Mouse (Mus musculus) cerebellum, adult 2 months (tissue): ENCODE data around the gene Itpripl2. TPM values are rescaled to one million over a fixed set of nuclear protein-coding genes. Genes with fewer than 3 reads are reported as not detected.

Experiments used
- DNase-seq, 2 experiments: peaks; one replicate each; pipeline ENCODE4 v3.0.0; 2021
- H3K27ac ChIP-seq: fragments of 200-500 bp; 2 replicates; pipeline ENCODE4 v1.5.1; 2012; ENCODE audit warnings: low read length, control low read depth, inconsistent platforms; ENCODE audit not compliant: insufficient read depth
- H3K27me3 ChIP-seq: fragments of 200-500 bp; 2 replicates; pipeline ENCODE4 v1.6.1; 2012; ENCODE audit warnings: inconsistent platforms, mild to moderate bottlenecking, low read length, moderate library complexity; ENCODE audit not compliant: control insufficient read depth, insufficient read depth
- H3K4me1 ChIP-seq: fragments of 200-500 bp; 2 replicates; pipeline ENCODE4 v1.6.1; 2011; ENCODE audit warnings: low read length; ENCODE audit not compliant: control insufficient read depth, insufficient read depth
- H3K4me3 ChIP-seq: fragments of 200-500 bp; replicated peaks from 2 replicates; pipeline ENCODE3; 2011; ENCODE audit warnings: mild to moderate bottlenecking, low read depth, low read length, control low read depth; ENCODE audit not compliant: insufficient read depth
- CTCF ChIP-seq: fragments of 200-500 bp; IDR thresholded peaks from 2 replicates; pipeline ENCODE4 v1.5.1; 2011; ENCODE audit warnings: low read depth, mild to moderate bottlenecking, control low read depth, low read length, moderate library complexity, borderline replicate concordance; ENCODE audit not compliant: insufficient read depth
- POLR2A ChIP-seq: fragments of 200-500 bp; IDR thresholded peaks from 2 replicates; pipeline ENCODE4 v1.6.1; 2011; ENCODE audit warnings: low read length, control low read depth, borderline replicate concordance; ENCODE audit not compliant: insufficient read depth
- WGBS: fragments of 180-500 bp; shearing (Covaris S2); methylation state at CpG from one replicate; pipeline ENCODE4 v1.1.7; 2018; 5-methylcytosine and 5-hydroxymethylcytosine counted together
- polyA plus RNA-seq: library from polyadenylated mRNA; depleted of rRNA; stranded (reverse); fragments of >200 nt; gene quantifications from 2 replicates; pipeline ENCODE4 v1.2.3, GENCODE M21; 2012

Gene Itpripl2
- polyA plus RNA-seq, 1 experiment: 1.9 TPM

- WGBS: 77% methylated on average over 2 of the region's 2 CpGs
- H3K27ac ChIP-seq: no peak overlapping the region
- H3K4me3 ChIP-seq: no peak overlapping the region
- H3K4me1 ChIP-seq: no peaks in the 10 kb centered on the region
- no peak for DNase-seq
- TF ChIP-seq CTCF (no peak), POLR2A (no peak)
- H3K27me3 ChIP-seq: no peaks in the 10 kb centered on the region
Observed at GRCm38 (mm10) chr7:118482001-118482400, 9.8 kb downstream of the Itpripl2 start.

GRCm38 (mm10) chr7:118481047-118481810 is 10.5 kb downstream of the Itpripl2 start:
- no peak for DNase-seq
- no peak for TF ChIP-seq POLR2A
- TF ChIP-seq CTCF: no peak
- no peaks in the 10 kb centered on the region for H3K4me1 ChIP-seq
- 80% methylated on average over 10 of the region's 10 CpGs for WGBS
- no peak overlapping the region for H3K27ac ChIP-seq
- no peaks in the 10 kb centered on the region for H3K27me3 ChIP-seq
- H3K4me3 ChIP-seq: no peak overlapping the region

DNA sequence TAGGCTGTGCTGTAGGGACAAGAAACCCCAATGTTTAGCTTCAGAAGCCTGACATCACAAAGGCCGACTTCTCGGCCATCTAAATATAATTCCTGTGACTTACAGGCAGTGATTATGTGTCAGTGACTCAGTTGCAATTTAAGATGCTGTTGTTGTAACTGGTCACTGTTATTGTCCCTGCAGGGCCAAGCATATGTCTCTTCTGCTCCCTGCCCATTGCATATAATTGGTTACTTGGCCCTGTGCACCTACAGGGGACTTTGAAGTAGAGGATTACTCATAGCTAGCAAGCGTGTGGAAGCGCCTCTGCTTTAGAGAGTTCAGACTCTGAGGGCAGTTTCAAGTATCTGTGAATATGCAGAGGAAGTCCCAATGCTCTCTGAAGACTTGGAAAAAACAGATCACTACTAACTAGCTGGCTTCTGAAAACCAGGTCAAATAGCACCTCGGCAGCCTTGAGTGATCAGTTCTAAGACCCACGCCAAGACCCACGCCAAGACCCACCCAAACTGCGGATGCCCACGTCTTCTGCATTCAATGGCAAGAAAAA is 11.5 kb downstream of the Itpripl2 start:
- Histone ChIP-seq H3K27ac (no peak overlapping the region), H3K4me3 (no peak overlapping the region), H3K4me1 (no peaks in the 10 kb centered on the region), H3K27me3 (no peaks in the 10 kb centered on the region)
- WGBS: 83% methylated on average over 9 of the region's 9 CpGs
- DNase-seq: no peak
- TF ChIP-seq CTCF: no peak

GRCm38 (mm10) chr7:118478835-118479312 is 12.9 kb downstream of the Itpripl2 start:
- 61% methylated on average over 3 of the region's 3 CpGs for WGBS
- Histone ChIP-seq H3K4me1 (no peaks in the 10 kb centered on the region), H3K27ac (no peak overlapping the region), H3K27me3 (no peaks in the 10 kb centered on the region), H3K4me3 (no peak overlapping the region)
- DNase-seq: no peak
- no peak for TF ChIP-seq CTCF
- no peak for TF ChIP-seq POLR2A

DNA sequence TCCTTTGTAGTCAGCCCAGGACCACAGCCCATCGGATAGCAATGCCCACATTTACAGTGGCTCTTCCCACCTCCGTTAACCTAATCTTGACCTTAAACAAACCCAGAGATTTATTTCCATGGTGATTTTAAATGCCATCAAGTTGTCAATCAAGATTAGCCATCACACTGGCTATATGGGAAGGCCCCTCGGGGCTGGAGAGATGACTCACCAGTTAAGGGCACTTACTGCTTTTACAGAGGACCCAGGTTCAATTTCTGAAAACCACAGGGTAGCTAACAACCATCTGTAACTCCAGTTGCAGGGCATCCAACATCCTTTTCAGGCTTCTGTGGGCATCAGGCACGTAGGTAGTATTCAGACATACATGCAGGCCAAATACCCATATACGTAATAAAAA is 15.3 kb downstream of the Itpripl2 start:
- no peaks in the 10 kb centered on the region for H3K27me3 ChIP-seq
- no peak overlapping the region for H3K4me3 ChIP-seq
- DNase-seq: no peak
- 90% methylated on average over 5 of the region's 5 CpGs for WGBS
- no peak for TF ChIP-seq CTCF
- TF ChIP-seq POLR2A: no peak
- H3K4me1 ChIP-seq: no peaks in the 10 kb centered on the region
- H3K27ac ChIP-seq: no peak overlapping the region

DNA sequence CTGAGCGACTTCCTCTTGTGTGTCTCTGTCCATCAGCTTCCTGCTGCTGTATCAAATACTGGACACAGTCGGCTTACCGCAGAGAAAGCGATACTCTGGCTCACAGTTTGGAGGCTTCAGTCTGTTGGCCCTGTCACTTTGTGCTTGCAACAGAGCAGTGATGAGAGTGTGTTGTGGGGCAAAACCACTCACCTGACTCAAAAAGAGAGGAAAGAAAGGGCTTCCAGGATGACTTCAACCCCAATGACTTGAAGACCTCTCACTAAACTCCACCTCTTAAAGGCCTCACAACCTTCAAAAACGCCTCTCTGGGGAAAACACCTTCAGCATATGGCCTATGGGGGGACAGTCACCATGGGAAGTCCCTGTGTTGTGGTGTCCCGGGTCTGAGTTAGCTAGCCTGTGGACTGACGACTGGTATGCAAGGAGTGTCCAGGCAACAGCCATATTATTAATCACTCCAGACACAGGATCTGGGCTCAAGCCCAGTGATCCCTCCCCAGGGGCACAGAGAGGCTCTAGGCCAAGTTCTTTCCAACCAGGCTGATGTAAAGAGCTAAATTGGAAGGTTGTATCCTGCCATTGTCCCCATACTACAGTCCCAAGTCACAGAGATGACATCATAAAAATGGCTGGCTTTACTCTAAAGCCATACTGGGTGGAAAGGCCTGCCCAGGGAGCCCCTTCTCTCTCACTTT is 16.6 kb downstream of the Itpripl2 start:
- no peak for DNase-seq
- no peaks in the 10 kb centered on the region for H3K4me1 ChIP-seq
- TF ChIP-seq CTCF (no peak), POLR2A (no peak)
- no peaks in the 10 kb centered on the region for H3K27me3 ChIP-seq
- no peak overlapping the region for H3K4me3 ChIP-seq
- H3K27ac ChIP-seq: no peak overlapping the region
- 63% methylated on average over 7 of the region's 7 CpGs for WGBS

DNA sequence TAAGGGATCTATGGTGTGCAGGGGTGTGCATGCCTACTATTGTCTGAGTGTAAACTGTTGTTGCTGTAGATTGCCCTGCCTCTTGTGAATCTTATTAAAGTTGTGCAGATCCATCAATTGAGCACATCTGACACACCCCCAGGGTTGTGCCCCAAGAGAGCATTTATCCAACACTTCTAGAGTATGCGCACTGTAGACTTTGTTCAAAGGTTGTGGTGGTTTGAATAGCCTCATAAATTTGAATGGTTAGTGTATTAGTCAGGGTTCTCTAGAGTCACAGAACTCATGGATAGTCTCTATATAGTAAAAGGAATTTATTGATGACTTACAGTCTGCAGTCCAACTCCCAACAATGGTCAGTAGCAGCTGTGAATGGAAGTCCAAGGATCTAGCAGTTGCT is 18.9 kb downstream of the Itpripl2 start:
- no peaks in the 10 kb centered on the region for H3K4me1 ChIP-seq
- H3K27ac ChIP-seq: no peak overlapping the region
- 91% methylated on average over 1 of the region's 1 CpGs for WGBS
- DNase-seq: no peak
- H3K27me3 ChIP-seq: no peaks in the 10 kb centered on the region
- TF ChIP-seq CTCF: no peak
- no peak for TF ChIP-seq POLR2A
- no peak overlapping the region for H3K4me3 ChIP-seq
